Mouse (Mus musculus) brain, adult 2 months (tissue): ENCODE measurements around the gene Mcur1.
A peak's percentile ranks its signal among the peaks of the same experiment; 100 is the strongest.

Experiments used
- DNase-seq: peaks from one replicate; pipeline ENCODE4 v3.0.0; 2011; ENCODE audit warnings: low read depth, low spot score

Mcur1 gene

DNA sequence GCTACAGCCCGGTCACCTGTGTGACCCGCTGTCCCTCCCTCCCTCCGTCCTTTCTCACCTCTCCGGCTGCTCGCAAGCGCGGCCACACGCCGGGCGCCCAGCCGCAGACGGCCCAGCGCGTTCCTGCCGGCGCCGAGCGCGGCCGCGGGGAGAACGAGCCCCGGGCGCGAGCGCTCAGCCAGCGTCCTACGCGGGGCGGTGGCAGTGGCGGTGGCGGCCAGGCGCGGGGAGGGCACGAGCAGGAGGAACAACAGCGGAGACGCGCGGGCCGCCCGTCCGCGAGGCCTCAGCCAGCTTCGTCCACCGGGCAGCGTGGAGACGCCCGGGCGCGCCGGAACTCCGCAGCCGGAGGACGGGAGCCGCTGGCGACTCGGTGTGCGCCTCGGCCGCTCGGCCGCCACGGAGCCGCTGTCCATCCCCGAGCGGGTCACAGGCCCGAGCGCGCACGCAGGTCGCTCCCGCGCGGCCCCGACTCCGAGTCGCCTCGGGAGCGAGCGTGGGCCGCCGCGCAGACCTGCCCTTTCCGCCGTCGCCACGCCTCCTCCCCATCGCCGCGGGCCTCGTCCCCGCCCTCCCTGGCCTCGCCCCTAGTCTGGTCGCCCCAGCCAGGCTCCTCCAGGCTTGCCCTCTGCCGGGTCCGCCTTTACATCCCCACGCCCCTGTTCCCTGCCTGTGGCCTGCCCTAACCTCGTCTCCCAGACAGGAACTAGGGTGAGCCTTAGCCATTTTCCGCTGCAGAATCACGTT, at the start of gene Mcur1:
Gene Mcur1 (minus strand): TSS at position 481 of the 747 bp plus-strand sequence.
- DNase-seq: peak; percentile 96

DNA sequence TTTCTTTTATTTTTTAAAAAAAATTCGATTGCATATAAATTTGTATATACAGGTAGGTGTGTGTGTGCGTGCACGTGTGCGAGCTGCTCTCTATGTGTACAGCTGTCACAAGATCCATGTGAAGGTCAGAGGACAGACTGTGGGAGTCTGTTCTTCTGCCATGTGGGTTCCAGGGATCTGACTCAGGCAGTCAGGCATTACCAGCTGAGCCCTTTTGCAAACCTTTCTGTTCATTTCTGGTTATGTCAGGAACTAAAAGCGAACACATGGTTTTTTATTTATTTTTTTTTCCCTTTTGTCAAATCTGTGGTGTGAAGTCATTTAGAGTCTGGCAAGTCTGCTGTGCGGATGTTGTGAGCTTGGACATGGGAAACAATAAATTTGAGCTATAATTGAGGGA, 48.9 kb upstream of the Mcur1 start:
- no peak for DNase-seq

GRCm38 (mm10) chr13:43603042-43603441, 43.1 kb upstream of the Mcur1 start:
- peak; percentile 32 for DNase-seq

DNA sequence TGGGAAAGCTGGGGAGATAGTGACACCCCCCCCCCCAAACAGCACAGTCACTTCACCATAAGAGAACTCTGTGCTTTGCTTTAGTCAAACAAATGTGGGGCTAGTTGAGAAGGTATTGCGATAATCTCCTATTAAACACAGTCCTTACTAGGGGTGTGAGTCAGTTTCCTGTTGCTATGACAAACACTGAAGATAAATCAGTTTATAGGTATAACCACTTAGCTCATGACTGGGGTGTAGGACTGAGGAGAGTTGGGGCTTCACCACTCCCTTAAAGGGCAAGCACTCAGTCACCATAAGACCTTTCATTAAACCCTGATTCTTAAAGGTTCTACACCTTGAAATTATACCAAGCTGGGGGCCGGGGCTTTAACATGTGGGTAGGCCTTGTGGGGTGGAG, 42.4 kb upstream of the Mcur1 start:
- DNase-seq: no peak

- DNase-seq: no peak
These were observed 41.0 kb upstream of the Mcur1 start for GRCm38 (mm10) chr13:43600967-43601366.

- peak; percentile 88 for DNase-seq
These were observed 35.9 kb upstream of the Mcur1 start for GRCm38 (mm10) chr13:43595896-43596295.

DNA sequence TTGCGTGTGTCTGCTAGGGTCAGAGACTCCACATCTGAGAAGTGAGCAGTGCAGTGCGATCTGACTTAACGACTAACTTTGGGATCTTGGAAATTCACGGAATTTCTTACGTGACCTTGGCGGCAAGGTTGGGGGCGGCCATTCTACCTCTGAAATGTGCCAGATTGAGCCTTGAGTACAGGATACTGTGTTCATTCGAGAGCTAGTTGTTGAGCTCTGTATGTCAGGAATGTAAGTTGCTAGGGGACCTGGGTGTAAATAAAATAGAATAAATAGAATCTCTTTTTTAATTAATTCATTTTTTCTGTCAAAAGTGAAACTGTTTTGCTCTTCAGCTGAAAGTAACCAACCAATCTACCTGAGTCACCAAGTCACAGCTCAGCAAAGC, 32.7 kb upstream of the Mcur1 start:
- no peak for DNase-seq

- DNase-seq: peak; percentile 57
These were observed 32.1 kb upstream of the Mcur1 start for GRCm38 (mm10) chr13:43591828-43592680.

DNA sequence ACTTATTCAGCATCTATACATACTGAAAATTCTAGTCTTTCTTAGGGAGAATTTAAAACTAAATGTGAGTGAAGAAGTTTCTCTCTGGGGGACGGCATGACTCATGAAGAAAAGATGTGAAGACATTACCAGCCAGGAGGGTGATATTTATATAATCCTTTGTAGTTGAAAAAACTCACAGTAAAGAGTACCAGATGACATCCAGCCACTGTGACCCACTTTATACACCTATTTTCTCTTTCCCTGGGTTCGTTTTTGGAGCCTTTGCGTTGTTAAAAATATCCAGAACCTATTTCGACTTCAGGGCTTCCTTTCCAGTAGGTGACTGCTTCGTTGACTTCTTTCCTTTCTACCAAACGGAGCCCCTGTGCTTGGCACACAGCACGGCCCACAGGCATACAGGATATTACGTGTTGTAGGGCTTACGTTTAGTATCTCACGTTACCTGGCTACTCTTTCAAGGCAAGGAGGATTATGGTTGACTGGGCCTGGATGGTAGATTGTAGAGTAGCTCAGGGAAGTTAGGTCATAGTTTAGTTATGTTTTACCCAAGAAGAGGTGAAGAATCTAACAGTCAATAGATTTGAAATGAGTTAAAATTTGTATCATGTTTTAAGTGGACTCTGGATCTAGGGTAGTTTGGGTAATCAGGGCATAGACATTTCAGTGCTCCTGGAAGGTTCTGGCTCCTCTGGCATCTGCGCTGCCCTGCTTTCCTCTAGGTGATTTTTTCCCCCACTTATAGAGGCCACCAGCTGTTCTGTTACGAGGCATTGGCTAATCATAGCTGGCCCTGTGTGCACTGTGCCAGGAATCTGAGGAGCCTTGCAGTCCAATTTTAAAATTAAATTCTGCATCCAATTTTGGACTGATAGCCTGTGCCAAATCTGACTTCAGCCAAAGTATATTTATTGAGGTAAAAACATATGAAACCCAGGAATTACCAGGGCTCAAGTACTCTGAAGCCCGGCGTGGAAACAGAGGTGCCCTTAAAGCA, 28.2 kb upstream of the Mcur1 start:
- DNase-seq: peak; percentile 91

GRCm38 (mm10) chr13:43586966-43587365, 27.0 kb upstream of the Mcur1 start:
- no peak for DNase-seq

GRCm38 (mm10) chr13:43585335-43585734, 25.3 kb upstream of the Mcur1 start:
- no peak for DNase-seq

DNA sequence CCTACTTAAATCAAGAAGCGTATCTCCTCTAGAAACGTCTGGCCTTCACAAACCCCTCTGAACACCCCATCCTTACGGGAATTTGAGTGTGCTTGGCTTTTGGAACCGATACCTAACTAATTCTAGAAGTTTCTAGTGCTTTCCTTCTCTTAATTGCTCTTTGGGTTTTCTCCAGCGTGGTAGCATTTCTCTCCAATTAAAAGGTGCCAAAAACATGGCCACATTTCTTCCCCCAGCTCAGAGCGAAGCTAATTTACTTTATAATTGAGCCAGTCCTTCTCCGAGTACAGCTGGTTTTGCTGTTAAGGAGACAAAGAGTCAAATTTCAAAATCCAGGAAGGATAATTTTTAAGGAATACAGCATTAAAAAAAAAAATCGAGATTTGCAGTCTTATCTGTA, 23.5 kb upstream of the Mcur1 start:
- DNase-seq: no peak

- no peak for DNase-seq
These were observed 23.0 kb upstream of the Mcur1 start for GRCm38 (mm10) chr13:43582961-43583360.

- DNase-seq: no peak
These were observed 20.7 kb upstream of the Mcur1 start for GRCm38 (mm10) chr13:43580661-43581060.

- peak; percentile 85 for DNase-seq
These were observed 19.7 kb upstream of the Mcur1 start for GRCm38 (mm10) chr13:43579740-43580139.

- DNase-seq: no peak
These were observed 17.8 kb upstream of the Mcur1 start for GRCm38 (mm10) chr13:43577766-43578165.

DNA sequence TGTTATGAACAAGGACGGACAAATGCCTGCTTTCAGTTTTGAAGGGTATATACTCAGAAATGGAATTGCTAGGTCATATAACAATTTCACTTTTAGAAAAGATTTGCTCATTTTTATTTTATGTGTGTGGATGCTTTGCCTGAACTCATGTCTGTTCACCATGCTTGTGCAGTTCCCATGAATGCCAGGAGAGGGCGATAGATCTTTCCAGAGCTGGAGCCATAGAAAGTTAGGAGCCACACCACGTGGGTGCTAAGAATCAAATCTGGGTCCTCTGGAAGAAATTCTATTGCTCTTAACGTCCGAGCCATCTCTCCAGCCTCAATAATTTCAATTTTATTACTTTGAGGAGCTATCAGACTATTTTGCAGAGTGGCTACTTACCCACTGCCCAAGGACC, 17.3 kb upstream of the Mcur1 start:
- DNase-seq: no peak

DNA sequence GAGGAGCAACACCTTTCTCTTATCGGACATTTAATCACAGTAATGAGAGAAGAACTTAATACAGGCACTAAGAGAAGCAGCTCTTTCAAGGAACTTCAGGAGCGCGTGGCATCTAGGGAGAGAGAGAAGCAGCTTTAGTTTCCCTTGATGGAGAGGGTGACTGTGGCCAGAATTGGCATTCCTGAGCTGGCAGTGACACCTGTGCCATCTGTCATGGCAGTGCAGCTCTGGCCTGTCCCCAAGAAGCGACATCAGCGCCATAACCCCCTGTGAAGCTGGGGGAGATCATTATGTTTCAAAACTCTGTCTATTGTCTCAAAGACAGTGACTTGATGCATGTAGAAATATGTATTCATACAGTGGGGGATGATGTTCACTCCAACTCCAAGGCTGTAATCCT, 15.4 kb upstream of the Mcur1 start:
- DNase-seq: peak; percentile 92

- no peak for DNase-seq
These were observed 14.0 kb upstream of the Mcur1 start for GRCm38 (mm10) chr13:43573979-43574378.

GRCm38 (mm10) chr13:43567141-43567891, 7.3 kb upstream of the Mcur1 start:
- DNase-seq: peak; percentile 83

GRCm38 (mm10) chr13:43566184-43566583, 6.2 kb upstream of the Mcur1 start:
- no peak for DNase-seq
